Mouse (Mus musculus) limb, embryonic 12.5 days (tissue): ENCODE results near the gene Nsg1. TPM values are rescaled to one million over a fixed set of nuclear protein-coding genes. Genes with fewer than 3 reads are reported as not detected.

Source experiments
- ATAC-seq: fragments of 200-750 bp; cut with Nextera tagmentation; 2 replicates; pipeline ENCODE4 v1.8.0; 2017; ENCODE audit warnings: low read depth, moderate TSS enrichment; ENCODE audit not compliant: insufficient number of reproducible peaks, insufficient read depth, low FRiP score, low TSS enrichment
- H3K27ac ChIP-seq: fragments of 300-500 bp; sonication (generic); 2 replicates; pipeline ENCODE4 v1.5.1; 2016; ENCODE audit warnings: mild to moderate bottlenecking, moderate library complexity
- H3K27me3 ChIP-seq: fragments of 300-500 bp; sonication (generic); 2 replicates; pipeline ENCODE4 v1.6.1; 2016; ENCODE audit warnings: mild to moderate bottlenecking, moderate library complexity
- H3K36me3 ChIP-seq: fragments of 300-500 bp; sonication (generic); 2 replicates; pipeline ENCODE4 v1.6.1; 2016; ENCODE audit warnings: mild to moderate bottlenecking, moderate library complexity
- H3K4me1 ChIP-seq: fragments of 300-500 bp; sonication (generic); replicated peaks from 2 replicates; pipeline ENCODE4 v1.6.1; 2016
- H3K4me2 ChIP-seq: fragments of 300-500 bp; sonication (generic); 2 replicates; pipeline ENCODE4 v1.6.1; 2016; ENCODE audit warnings: mild to moderate bottlenecking, moderate library complexity
- H3K4me3 ChIP-seq: fragments of 300-500 bp; sonication (generic); replicated peaks from 2 replicates; pipeline ENCODE4 v1.5.1; 2016; ENCODE audit warnings: mild to moderate bottlenecking
- H3K9ac ChIP-seq: fragments of 300-500 bp; sonication (generic); replicated peaks from 2 replicates; pipeline ENCODE4 v1.6.1; 2016; ENCODE audit warnings: mild to moderate bottlenecking, moderate library complexity
- H3K9me3 ChIP-seq: fragments of 300-500 bp; sonication (generic); 2 replicates; pipeline ENCODE4 v1.6.1; 2016; ENCODE audit warnings: mild to moderate bottlenecking, moderate library complexity
- WGBS: fragments of 180-500 bp; shearing (Covaris S2); methylation state at CpG from one replicate; pipeline ENCODE4 v1.1.7; 2016; 5-methylcytosine and 5-hydroxymethylcytosine counted together
- polyA plus RNA-seq: library from polyadenylated mRNA; unstranded; fragments of >200 nt; fragmentation: Nextera tagmentation; extraction: Ambion mirVana; gene quantifications from 2 replicates; pipeline ENCODE4 v1.2.1, GENCODE M21; 2016

Gene Nsg1
- polyA plus RNA-seq, 1 experiment from 2014 or later: 134 TPM

- ATAC-seq: no peak
- peaks cover 50% of the 10 kb centered on the region for H3K4me1 ChIP-seq
- H3K9ac ChIP-seq: no peak overlapping the region
- H3K4me3 ChIP-seq: no peak overlapping the region
- H3K9me3 ChIP-seq: no peaks in the 10 kb centered on the region
- H3K27me3 ChIP-seq: 0 out of 2 replicates have a peak, but pooled peaks cover 4% of the 10 kb centered on the region
- no peak overlapping the region for H3K4me2 ChIP-seq
- WGBS: 93% methylated on average over 2 of the region's 2 CpGs
- H3K27ac ChIP-seq: no peak overlapping the region
- H3K36me3 ChIP-seq: no peaks in the 10 kb centered on the region
Observed at GRCm38 (mm10) chr5:38102945-38103344, 56.8 kb downstream of the Nsg1 start.

- ATAC-seq: peak; percentile 82
Observed at GRCm38 (mm10) chr5:38099139-38099676, 60.5 kb downstream of the Nsg1 start.

GRCm38 (mm10) chr5:38097501-38098093 is 62.1 kb downstream of the Nsg1 start:
- Histone ChIP-seq H3K27ac (0 out of 2 replicates have a peak overlapping the region, but pooled peaks have one; percentile 50), H3K9ac (no peak overlapping the region), H3K27me3 (no peaks in the 10 kb centered on the region), H3K4me2 (no peak overlapping the region), H3K4me3 (no peak overlapping the region), H3K36me3 (peaks cover 7% of the 10 kb centered on the region; the same call in 1 of the 2 replicates), H3K4me1 (peaks cover 23% of the 10 kb centered on the region), H3K9me3 (no peaks in the 10 kb centered on the region)
- no peak for ATAC-seq
- 68% methylated on average over 4 of the region's 4 CpGs for WGBS

More at GRCm38 (mm10) chr5:38099139-38099676, 60.5 kb downstream of the Nsg1 start:
- Histone ChIP-seq H3K27me3 (no peaks in the 10 kb centered on the region), H3K27ac (peak overlapping the region; percentile 69), H3K36me3 (peaks cover 7% of the 10 kb centered on the region; the same call in 1 of the 2 replicates), H3K9me3 (no peaks in the 10 kb centered on the region), H3K4me2 (no peak overlapping the region), H3K4me1 (peaks cover 27% of the 10 kb centered on the region), H3K4me3 (no peak overlapping the region), H3K9ac (no peak overlapping the region)
- WGBS: 32% methylated on average over 2 of the region's 2 CpGs

- Histone ChIP-seq H3K27ac (no peak overlapping the region), H3K9ac (no peak overlapping the region), H3K4me1 (peaks cover 27% of the 10 kb centered on the region), H3K36me3 (peaks cover 7% of the 10 kb centered on the region; the same call in 1 of the 2 replicates), H3K27me3 (0 out of 2 replicates have a peak, but pooled peaks cover 6% of the 10 kb centered on the region), H3K9me3 (no peaks in the 10 kb centered on the region), H3K4me2 (no peak overlapping the region), H3K4me3 (no peak overlapping the region)
- ATAC-seq: no peak
- 93% methylated on average over 2 of the region's 2 CpGs for WGBS
Observed at GRCm38 (mm10) chr5:38094331-38094730, 65.4 kb downstream of the Nsg1 start.

GRCm38 (mm10) chr5:38091966-38092304 is 67.8 kb downstream of the Nsg1 start:
- no peak overlapping the region for H3K4me3 ChIP-seq
- H3K4me1 ChIP-seq: peaks cover 15% of the 10 kb centered on the region
- H3K4me2 ChIP-seq: no peak overlapping the region
- no peaks in the 10 kb centered on the region for H3K9me3 ChIP-seq
- 69% methylated on average over 2 of the region's 2 CpGs for WGBS
- H3K27me3 ChIP-seq: 0 out of 2 replicates have a peak, but pooled peaks cover 6% of the 10 kb centered on the region
- H3K36me3 ChIP-seq: peaks cover 7% of the 10 kb centered on the region; the same call in 1 of the 2 replicates
- no peak for ATAC-seq
- no peak overlapping the region for H3K9ac ChIP-seq
- no peak overlapping the region for H3K27ac ChIP-seq

- H3K9me3 ChIP-seq: no peaks in the 10 kb centered on the region
- peak; percentile 48; the same call in 1 of the 2 replicates for ATAC-seq
- H3K27ac ChIP-seq: no peak overlapping the region
- H3K9ac ChIP-seq: no peak overlapping the region
- H3K4me2 ChIP-seq: no peak overlapping the region
- peaks cover 15% of the 10 kb centered on the region for H3K4me1 ChIP-seq
- WGBS: 67% methylated on average over 8 of the region's 8 CpGs
- H3K4me3 ChIP-seq: no peak overlapping the region
- peaks cover 7% of the 10 kb centered on the region; the same call in 1 of the 2 replicates for H3K36me3 ChIP-seq
- 0 out of 2 replicates have a peak, but pooled peaks cover 6% of the 10 kb centered on the region for H3K27me3 ChIP-seq
Observed at GRCm38 (mm10) chr5:38091046-38091965, 68.4 kb downstream of the Nsg1 start.

GRCm38 (mm10) chr5:38090581-38090980 is 69.1 kb downstream of the Nsg1 start:
- peaks cover 7% of the 10 kb centered on the region; the same call in 1 of the 2 replicates for H3K36me3 ChIP-seq
- no peak for ATAC-seq
- H3K27me3 ChIP-seq: peaks cover 9% of the 10 kb centered on the region; the same call in 1 of the 2 replicates
- 54% methylated on average over 3 of the region's 3 CpGs for WGBS
- no peak overlapping the region for H3K27ac ChIP-seq
- H3K9ac ChIP-seq: no peak overlapping the region
- no peak overlapping the region for H3K4me2 ChIP-seq
- no peak overlapping the region for H3K4me3 ChIP-seq
- H3K9me3 ChIP-seq: no peaks in the 10 kb centered on the region
- peaks cover 19% of the 10 kb centered on the region for H3K4me1 ChIP-seq

- Histone ChIP-seq H3K4me1 (peaks cover 22% of the 10 kb centered on the region), H3K27me3 (peaks cover 10% of the 10 kb centered on the region; the same call in 1 of the 2 replicates), H3K36me3 (peaks cover 6% of the 10 kb centered on the region; the same call in 1 of the 2 replicates), H3K9me3 (no peaks in the 10 kb centered on the region), H3K4me3 (no peak overlapping the region), H3K4me2 (no peak overlapping the region), H3K9ac (no peak overlapping the region), H3K27ac (no peak overlapping the region)
- ATAC-seq: no peak
- 67% methylated on average over 3 of the region's 3 CpGs for WGBS
Observed at GRCm38 (mm10) chr5:38090111-38090510, 69.6 kb downstream of the Nsg1 start.

Other genes starting within 250 kb of the Nsg1 start
- 62.1 and 65.3 TPM in 2 replicates for gene Stx18, start 121.2 kb downstream of the Nsg1 start, polyA plus RNA-seq
- gene Zbtb49, start 60.5 kb upstream of the Nsg1 start, polyA plus RNA-seq: 18.4 and 22.6 TPM in 2 replicates
- gene Lyar, start 60.6 kb upstream of the Nsg1 start, polyA plus RNA-seq: 130 and 151 TPM in 2 replicates
- gene Tmem128, start 100.3 kb upstream of the Nsg1 start, polyA plus RNA-seq: 72.4 and 75.2 TPM in 2 replicates
- 0.13 TPM in 1 of 2 replicates, not detected in the other for gene Otop1, start 116.1 kb upstream of the Nsg1 start, polyA plus RNA-seq
- not detected in 2 replicates for gene Drd5, start 159.5 kb upstream of the Nsg1 start, polyA plus RNA-seq